Mouse (Mus musculus): ENCODE data around the gene Lhcgr. TPM values are rescaled to one million over a fixed set of nuclear protein-coding genes. Genes with fewer than 3 reads are reported as not detected.

The Lhcgr gene
- polyA plus RNA-seq, 1 experiment from 2014 or later = 1.5 TPM

DNA sequence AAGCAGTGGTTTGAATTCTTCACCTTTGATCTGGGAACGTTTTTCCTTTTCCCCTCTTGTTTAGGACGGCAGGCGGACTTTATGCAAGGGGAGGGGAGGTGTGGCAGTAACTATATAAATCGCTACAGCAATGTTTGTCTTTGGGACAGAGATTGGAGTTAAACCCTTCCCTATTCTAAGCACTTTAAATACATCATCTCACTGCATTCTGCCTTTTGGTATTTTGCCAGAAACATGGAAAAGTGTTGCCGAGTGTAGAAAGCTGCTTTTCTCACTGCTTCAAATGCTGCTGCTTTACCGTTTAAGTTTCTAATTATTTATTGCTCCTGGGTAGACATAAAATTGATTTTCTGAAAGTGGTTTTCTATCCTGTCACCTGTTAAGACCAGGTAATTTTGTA, 89.4 kb downstream of the Lhcgr start:
- Histone ChIP-seq H3K9me3 (replicated peaks) (no peaks in the 10 kb centered on the region), H3K4me1 (0 out of 2 replicates have a peak, but pooled peaks cover 14% of the 10 kb centered on the region), H3K4me3 (replicated peaks) (no peak overlapping the region), H3K4me2 (no peak overlapping the region), H3K36me3 (no peaks in the 10 kb centered on the region), H3K27me3 (replicated peaks) (no peaks in the 10 kb centered on the region), H3K9ac (replicated peaks) (no peak overlapping the region), H3K27ac (replicated peaks) (no peak overlapping the region)
- 20% methylated on average over 6 of the region's 6 CpGs for WGBS
- no peak for ATAC-seq (ENCODE audit: low FRiP score)

DNA sequence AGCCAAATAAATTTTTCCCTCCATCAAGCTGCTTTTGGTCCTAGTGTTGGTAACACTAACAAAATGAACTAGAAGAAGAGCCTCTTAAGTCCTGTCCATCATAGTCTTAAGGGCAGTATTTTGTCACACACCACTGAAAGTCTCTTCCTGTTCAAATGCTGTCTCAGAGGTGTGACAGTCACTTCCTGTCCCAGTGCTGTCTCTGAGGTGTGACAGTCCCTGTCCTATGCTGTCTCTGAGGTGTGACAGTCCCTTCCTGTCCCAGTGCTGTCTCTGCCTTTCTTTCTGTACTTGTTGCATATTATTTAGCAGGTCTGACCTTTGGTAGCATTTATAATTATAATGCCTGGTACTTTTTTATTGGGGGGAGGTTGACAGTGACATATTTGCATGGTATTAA, 90.9 kb downstream of the Lhcgr start:
- ATAC-seq (ENCODE audit: low FRiP score) = no peak
- Histone ChIP-seq H3K27ac (replicated peaks) (no peak overlapping the region), H3K9me3 (replicated peaks) (no peaks in the 10 kb centered on the region), H3K4me3 (replicated peaks) (no peak overlapping the region), H3K9ac (replicated peaks) (no peak overlapping the region), H3K4me1 (0 out of 2 replicates have a peak, but pooled peaks cover 8% of the 10 kb centered on the region), H3K4me2 (no peak overlapping the region), H3K27me3 (replicated peaks) (no peaks in the 10 kb centered on the region), H3K36me3 (no peaks in the 10 kb centered on the region)

DNA sequence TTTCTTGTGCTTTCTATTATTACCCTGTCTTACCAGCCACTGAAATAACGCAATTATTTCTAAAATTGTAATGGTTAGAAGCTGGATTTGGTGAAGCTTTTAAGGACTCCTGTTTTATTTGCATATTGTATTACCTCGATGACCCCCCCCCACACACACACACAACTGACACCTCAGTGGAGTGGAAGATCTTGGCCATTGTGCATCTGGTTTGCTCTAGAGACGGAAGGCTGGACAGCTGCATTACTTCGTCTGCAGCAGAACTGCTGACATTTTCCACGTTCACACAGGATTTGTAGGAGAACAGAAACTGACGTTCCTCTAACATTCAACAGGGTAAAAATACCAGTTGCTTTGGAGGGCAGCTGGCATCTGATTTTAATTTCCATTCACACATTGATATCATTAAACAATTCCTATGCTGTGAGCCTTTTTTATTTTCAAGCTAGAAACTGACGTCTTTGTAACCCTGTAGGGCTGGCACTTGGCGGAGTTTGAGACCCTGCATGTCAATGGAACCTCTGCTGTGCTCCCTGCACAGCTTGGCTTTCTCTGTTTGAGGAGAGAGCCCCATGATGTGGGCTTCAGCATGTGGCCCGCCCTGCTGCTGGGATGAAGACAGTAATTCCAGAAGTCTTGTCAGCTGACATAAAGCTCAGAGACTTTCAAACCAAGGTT, 95.0 kb downstream of the Lhcgr start:
- Histone ChIP-seq H3K36me3 (no peaks in the 10 kb centered on the region), H3K4me3 (replicated peaks) (no peak overlapping the region), H3K9ac (replicated peaks) (no peak overlapping the region), H3K4me2 (no peak overlapping the region), H3K27ac (replicated peaks) (no peak overlapping the region), H3K27me3 (replicated peaks) (no peaks in the 10 kb centered on the region), H3K9me3 (replicated peaks) (no peaks in the 10 kb centered on the region), H3K4me1 (no peaks in the 10 kb centered on the region)
- WGBS = 59% methylated on average over 9 of the region's 9 CpGs
- ATAC-seq (ENCODE audit: low FRiP score) = no peak

DNA sequence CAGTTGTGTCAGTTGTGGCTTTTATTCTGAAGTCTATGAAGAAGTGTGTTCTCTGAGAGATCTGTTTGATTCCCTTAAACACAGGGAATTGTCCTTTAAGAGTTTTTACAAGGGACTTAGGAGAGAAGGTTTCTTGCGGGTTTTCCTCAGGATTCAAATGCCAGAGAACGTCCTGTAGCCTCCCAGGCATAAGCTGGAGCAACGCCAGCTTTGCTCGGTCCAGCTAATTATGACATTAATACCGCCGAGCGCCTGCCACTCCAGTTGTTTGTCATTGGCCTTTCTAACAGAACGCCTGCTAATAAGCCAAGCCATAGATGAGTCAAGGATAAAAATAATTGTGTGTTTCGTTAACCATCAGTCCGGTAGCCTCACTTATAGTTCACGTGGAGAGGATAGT, 103.6 kb downstream of the Lhcgr start:
- Histone ChIP-seq H3K9ac (replicated peaks) (no peak overlapping the region), H3K36me3 (no peaks in the 10 kb centered on the region), H3K27ac (replicated peaks) (no peak overlapping the region), H3K4me3 (replicated peaks) (no peak overlapping the region), H3K4me1 (no peaks in the 10 kb centered on the region), H3K4me2 (no peak overlapping the region), H3K27me3 (replicated peaks) (no peaks in the 10 kb centered on the region), H3K9me3 (replicated peaks) (no peaks in the 10 kb centered on the region)
- WGBS = 63% methylated on average over 11 of the region's 11 CpGs
- ATAC-seq (ENCODE audit: low FRiP score) = no peak

DNA sequence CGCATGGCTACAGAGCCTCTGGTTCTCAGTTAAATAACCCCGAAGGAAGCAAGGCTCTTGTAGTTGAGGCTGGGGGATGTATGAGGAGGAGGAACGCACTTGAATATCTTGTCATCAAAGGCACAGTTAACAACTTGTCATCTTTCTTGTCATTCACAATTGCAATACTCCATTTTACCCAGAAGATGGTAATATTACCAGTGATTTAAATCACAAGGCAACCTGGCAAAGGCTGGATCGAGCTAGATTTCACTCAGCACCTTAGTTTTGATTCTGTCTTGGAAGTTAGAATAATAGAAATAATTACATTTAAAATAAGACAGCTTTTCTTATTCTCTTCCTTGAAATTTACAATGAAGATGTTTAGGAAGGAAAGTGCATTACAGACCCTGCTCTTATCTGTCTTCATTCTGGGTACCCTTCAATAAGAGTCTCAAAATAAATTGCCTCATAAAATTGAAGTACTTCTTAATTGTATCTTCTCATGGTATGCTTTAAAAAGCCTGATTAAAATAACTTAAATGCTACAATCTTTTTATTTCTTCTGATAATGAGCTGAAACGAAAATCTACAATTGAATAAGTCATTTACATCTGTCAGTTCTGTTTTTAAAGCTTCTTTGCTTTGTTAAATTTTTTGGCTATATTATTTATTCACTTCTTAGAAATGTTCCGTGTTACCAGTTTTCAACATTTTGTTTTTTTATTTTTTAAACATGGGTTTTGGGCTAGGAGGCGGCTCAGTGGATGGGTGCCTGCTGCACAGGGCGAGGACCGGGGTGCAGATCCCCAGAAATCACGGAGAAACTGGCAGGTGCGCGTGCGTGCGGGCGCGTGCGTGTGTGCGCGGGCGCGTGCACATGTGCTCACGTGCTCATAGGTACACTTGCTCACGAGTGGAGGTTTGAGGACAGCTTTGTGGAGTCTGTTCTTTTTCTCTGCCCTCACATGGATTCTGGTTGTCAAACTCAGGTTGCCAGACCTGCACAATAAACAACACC, 116.2 kb downstream of the Lhcgr start:
- Histone ChIP-seq H3K27ac (replicated peaks) (no peak overlapping the region), H3K4me1 (no peaks in the 10 kb centered on the region), H3K9ac (replicated peaks) (no peak overlapping the region; the same call in 1 of the 2 replicates), H3K9me3 (replicated peaks) (no peaks in the 10 kb centered on the region), H3K36me3 (no peaks in the 10 kb centered on the region), H3K4me2 (no peak overlapping the region), H3K27me3 (replicated peaks) (no peaks in the 10 kb centered on the region), H3K4me3 (replicated peaks) (no peak overlapping the region)
- no peak for ATAC-seq (ENCODE audit: low FRiP score)
- 89% methylated on average over 23 of the region's 23 CpGs for WGBS

DNA sequence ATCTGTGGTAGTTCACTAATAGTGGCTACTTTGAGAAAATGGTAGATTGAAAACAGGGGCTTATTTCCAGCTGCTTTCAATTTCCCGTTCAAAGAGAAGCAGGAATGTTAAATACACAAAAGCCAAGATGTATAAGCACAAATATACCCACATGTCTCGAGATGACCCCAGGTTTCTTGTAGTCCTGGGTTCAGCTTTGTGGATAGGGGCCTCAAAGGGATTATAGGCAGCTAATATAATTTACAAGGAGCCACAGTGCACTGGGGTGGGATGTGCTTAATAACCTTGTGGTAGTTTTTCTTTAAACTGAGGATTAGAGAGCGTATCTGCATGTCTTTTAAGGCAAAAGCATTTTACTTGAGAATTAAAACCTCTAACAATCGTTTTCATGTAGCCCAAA, 121.0 kb downstream of the Lhcgr start:
- no peaks in the 10 kb centered on the region for H3K9me3 ChIP-seq (replicated peaks)
- H3K36me3 ChIP-seq = no peaks in the 10 kb centered on the region
- ATAC-seq (ENCODE audit: low FRiP score) = no peak
- no peak overlapping the region for H3K27ac ChIP-seq (replicated peaks)
- no peak overlapping the region for H3K4me3 ChIP-seq (replicated peaks)
- no peak overlapping the region for H3K4me2 ChIP-seq
- H3K4me1 ChIP-seq = peaks cover 4% of the 10 kb centered on the region; the same call in 1 of the 2 replicates
- no peaks in the 10 kb centered on the region for H3K27me3 ChIP-seq (replicated peaks)
- 68% methylated on average over 4 of the region's 4 CpGs for WGBS
- no peak overlapping the region for H3K9ac ChIP-seq (replicated peaks)

DNA sequence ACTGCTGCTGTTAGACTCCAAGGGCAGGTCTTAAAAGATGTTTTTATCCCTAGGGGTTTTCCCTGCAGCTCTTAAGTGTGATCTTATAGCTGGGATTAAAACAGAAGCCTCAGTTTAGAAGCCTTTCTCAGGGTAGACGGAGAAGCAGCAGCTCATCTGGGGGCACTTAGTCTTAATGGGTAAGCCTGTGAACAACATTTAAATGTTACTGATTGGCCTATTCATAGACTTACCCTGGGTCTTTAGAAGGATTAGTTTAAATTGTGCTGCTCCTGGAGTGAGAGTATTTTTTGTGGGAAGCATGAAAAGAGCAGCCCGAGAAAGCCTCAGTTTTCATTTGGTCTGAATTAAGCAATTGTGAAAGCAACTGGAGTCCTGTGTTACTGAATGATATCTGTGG, 121.9 kb downstream of the Lhcgr start:
- H3K36me3 ChIP-seq = no peaks in the 10 kb centered on the region
- H3K27ac ChIP-seq (replicated peaks) = no peak overlapping the region
- H3K27me3 ChIP-seq (replicated peaks) = no peaks in the 10 kb centered on the region
- H3K4me1 ChIP-seq = peaks cover 4% of the 10 kb centered on the region; the same call in 1 of the 2 replicates
- H3K9me3 ChIP-seq (replicated peaks) = no peaks in the 10 kb centered on the region
- peak; percentile 46 for ATAC-seq (ENCODE audit: low FRiP score)
- no peak overlapping the region for H3K4me2 ChIP-seq
- H3K9ac ChIP-seq (replicated peaks) = no peak overlapping the region
- no peak overlapping the region for H3K4me3 ChIP-seq (replicated peaks)
- WGBS = 30% methylated on average over 2 of the region's 2 CpGs

DNA sequence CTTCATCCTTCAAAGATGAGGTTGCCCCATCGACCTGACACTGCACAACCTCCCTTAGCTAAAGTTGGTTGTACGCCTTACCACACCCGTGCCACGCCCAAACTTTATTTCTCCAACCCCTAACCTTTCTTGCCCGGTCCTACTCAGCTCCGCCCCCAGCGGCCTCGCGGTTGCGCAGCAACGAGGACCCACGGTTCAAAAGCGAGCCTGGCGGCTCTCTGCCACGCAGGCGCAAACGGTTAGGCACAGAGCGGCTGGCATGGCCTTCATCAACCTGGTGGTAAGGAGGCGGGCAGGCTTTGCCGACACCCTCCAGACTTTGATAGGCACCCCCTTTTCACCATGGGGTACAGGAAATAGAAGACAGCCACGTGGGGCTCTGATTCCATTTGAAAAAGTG, 123.3 kb downstream of the Lhcgr start, which contains the start of gene Gtf2a1l:
Gene Gtf2a1l, plus strand, starts transcription at position 209 of the 400 bp plus-strand sequence.
- H3K4me3 ChIP-seq (replicated peaks) = no peak within 1 kb of the TSS
- 31% methylated on average over 21 of the region's 21 CpGs for WGBS
- H3K9me3 ChIP-seq (replicated peaks) = no peaks in the 10 kb centered on the region
- H3K27me3 ChIP-seq (replicated peaks) = no peaks in the 10 kb centered on the region
- peak; percentile 45; the same call in 1 of the 2 replicates for ATAC-seq (ENCODE audit: low FRiP score)
- H3K9ac ChIP-seq (replicated peaks) = no peak within 1 kb of the TSS
- peaks cover 4% of the 10 kb centered on the region; the same call in 1 of the 2 replicates for H3K4me1 ChIP-seq
- H3K36me3 ChIP-seq = no peaks in the 10 kb centered on the region
- peak within 1 kb of the TSS; percentile 42 for H3K4me2 ChIP-seq
- no peak within 1 kb of the TSS for H3K27ac ChIP-seq (replicated peaks)

Other genes with a start within 250 kb of the Lhcgr start
- 1.0 and 2.6 TPM in 2 replicates for gene Ston1, start 194.3 kb downstream of the Lhcgr start, polyA plus RNA-seq (2015; fragmentation: Nextera tagmentation; extraction: Ambion mirVana)
- gene Gtf2a1l, start 123.3 kb downstream of the Lhcgr start, polyA plus RNA-seq (2015; fragmentation: Nextera tagmentation; extraction: Ambion mirVana) = 0.35 and 0.54 TPM in 2 replicates

All from neural tube, embryonic 15.5 days (tissue).